Comparison of ENCODE assay signal across 8 mouse cellular contexts in genomic region chr9:45268597-45269325, GRCm38 (mm10). TPM values are rescaled to one million over a fixed set of nuclear protein-coding genes. Genes with fewer than 3 reads are reported as not detected.
DNase-seq lines count a peak whose midpoint lies in the region; ATAC-seq lines count a peak whose summit lies in the region.

TSS of gene Il10ra (minus strand) at chr9:45269149.

- H3K27me3 ChIP-seq in forebrain, embryonic 16.5 days (replicated peaks; ENCODE audit: control insufficient read depth, insufficient read depth, low read length): peaks cover 18% of the 10 kb centered on the region; the same call in 1 of the 2 replicates
- peaks cover 39% of the 10 kb centered on the region for H3K27me3 ChIP-seq in hindbrain, embryonic 13.5 days

- DNase-seq in Muller cell, postnatal 12 days (ENCODE audit: inconsistent ontology term): peak; percentile 29
- DNase-seq in cerebellum, adult 11-12 months: peak; percentile 61
- DNase-seq in layer of hippocampus, postnatal 36 days: peak; percentile 18 to 20
- peak; percentile 70 to 76 for DNase-seq in lung, postnatal 4 days
- DNase-seq in retina, postnatal 1 day: peak; percentile 74
- peak; percentile 42 for DNase-seq in urinary bladder, postnatal 14 days (ENCODE audit: low spot score)

- ATAC-seq in forebrain, embryonic 16.5 days: no peak
- ATAC-seq in hindbrain, embryonic 13.5 days (ENCODE audit: low FRiP score): no peak

- H3K4me1 ChIP-seq in forebrain, embryonic 16.5 days (replicated peaks; ENCODE audit: control insufficient read depth, insufficient read depth, low read length): peaks cover 8% of the 10 kb centered on the region
- H3K4me1 ChIP-seq in hindbrain, embryonic 13.5 days (replicated peaks): peaks cover 11% of the 10 kb centered on the region

- no peaks in the 10 kb centered on the region for H3K9me3 ChIP-seq in forebrain, embryonic 16.5 days (ENCODE audit: control insufficient read depth, low read length)
- no peaks in the 10 kb centered on the region for H3K9me3 ChIP-seq in hindbrain, embryonic 13.5 days

- 3% methylated on average over 36 of the region's 36 CpGs for WGBS in forebrain, embryonic 16.5 days
- 8% methylated on average over 36 of the region's 36 CpGs for WGBS in hindbrain, embryonic 13.5 days

- H3K4me3 ChIP-seq in forebrain, embryonic 16.5 days (replicated peaks; ENCODE audit: low read length): peak within 1 kb of the TSS; percentile 51
- H3K4me3 ChIP-seq in hindbrain, embryonic 13.5 days: peak within 1 kb of the TSS; percentile 45

- peak within 1 kb of the TSS; percentile 91 for H3K4me2 ChIP-seq in forebrain, embryonic 16.5 days (ENCODE audit: low read length)
- H3K4me2 ChIP-seq in hindbrain, embryonic 13.5 days: peak within 1 kb of the TSS; percentile 82

- H3K9ac ChIP-seq in forebrain, embryonic 16.5 days (replicated peaks; ENCODE audit: low read depth, low read length): peak within 1 kb of the TSS; percentile 60
- H3K9ac ChIP-seq in hindbrain, embryonic 13.5 days: peak within 1 kb of the TSS; percentile 72

- no peak within 1 kb of the TSS for H3K27ac ChIP-seq in forebrain, embryonic 16.5 days (ENCODE audit: low read length)
- H3K27ac ChIP-seq in hindbrain, embryonic 13.5 days: no peak within 1 kb of the TSS

- H3K36me3 ChIP-seq in forebrain, embryonic 16.5 days (ENCODE audit: control insufficient read depth, insufficient read depth): no peaks in the 10 kb centered on the region
- no peaks in the 10 kb centered on the region for H3K36me3 ChIP-seq in hindbrain, embryonic 13.5 days

RNA-seq across cellular contexts. Expression of gene Il10ra, which starts in this region (rescaled TPM):
- polyA plus RNA-seq in forebrain, embryonic 16.5 days (2015; fragmentation: Nextera tagmentation; extraction: Ambion mirVana): 0.52 TPM in 2 replicates
- 0.84 and 0.95 TPM in 2 replicates for polyA plus RNA-seq in hindbrain, embryonic 13.5 days (2015; fragmentation: Nextera tagmentation; extraction: Ambion mirVana)
- total RNA-seq in layer of hippocampus, postnatal 36 days (2021): 1 to 10 TPM; 2.4 to 3.3 TPM

Comparison
In these comparisons a context has a peak if more than half of its experiments do, and no peak if none do; other contexts are left out.
1. DNase-seq: peak in every context shown above with its lines; median percentile 74 in retina, postnatal 1 day; 73 in lung, postnatal 4 days; 61 in cerebellum, adult 11-12 months; 42 in urinary bladder, postnatal 14 days; 29 in Muller cell, postnatal 12 days; 19 in layer of hippocampus, postnatal 36 days.